Comparison of ENCODE assay signal across 10 mouse cellular contexts in the genomic region with DNA sequence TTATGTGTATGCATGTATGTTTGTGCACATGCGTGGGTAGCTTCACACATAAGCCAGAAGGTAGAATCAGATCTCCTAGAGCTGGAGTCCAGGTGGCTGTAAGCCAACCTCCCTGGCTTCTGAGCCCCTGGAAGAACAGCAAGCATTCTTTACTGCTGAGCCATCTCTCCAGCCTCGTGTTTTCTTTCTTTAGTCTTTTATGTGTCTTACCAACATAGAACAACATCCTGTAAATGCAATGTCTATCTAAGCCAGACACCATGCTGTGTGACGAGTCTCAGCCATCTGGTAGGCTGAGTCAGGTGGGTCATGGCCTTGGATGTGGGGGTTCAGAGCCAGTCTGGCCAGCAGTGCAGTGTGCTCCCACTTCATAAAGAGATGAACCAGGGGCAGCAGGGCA. TPM values are rescaled to one million over a fixed set of nuclear protein-coding genes. Genes with fewer than 3 reads are reported as not detected.
DNase-seq lines count a peak whose midpoint lies in the region; TF ChIP-seq lines count a peak whose summit lies in the region.
"Had no signal": no experiment of that assay in that cellular context is flagged by ENCODE, and none has a peak within 500 bp of the region (broad histone marks: within the 10 kb centered on the region; RNA-seq: fewer than 3 reads in every experiment).

No protein-coding gene starts in this region.

- no peak overlapping the region for H3K9ac ChIP-seq in heart, adult 2 months (ENCODE audit: low read depth, low read length)
- H3K9ac ChIP-seq: forebrain, embryonic 15.5 days; liver, embryonic 13.5 days had no signal

- H3K27me3 ChIP-seq in heart, adult 2 months (ENCODE audit: control insufficient read depth, insufficient read depth, low read length) = no peaks in the 10 kb centered on the region
- H3K27me3 ChIP-seq: forebrain, embryonic 15.5 days had no signal

- DNase-seq in heart, postnatal 10 days = peak; percentile 36 to 38
- no peak for DNase-seq in heart, adult 2 months
- DNase-seq in Muller cell, postnatal 12 days (ENCODE audit: inconsistent ontology term) = peak; percentile 79
- peak; percentile 83 for DNase-seq in cerebellum, adult 9-10 months
- peak; percentile 46 for DNase-seq in gastrocnemius, postnatal 25 days
- DNase-seq in layer of hippocampus, postnatal 36 days = no peak
- no peak for DNase-seq in frontal cortex, postnatal 25 days (ENCODE audit: low spot score in 2 of 2)
- DNase-seq: liver, embryonic 13.5 days had no signal

- H3K36me3 ChIP-seq in heart, adult 2 months (ENCODE audit: control insufficient read depth, insufficient read depth, low read length) = no peaks in the 10 kb centered on the region
- H3K36me3 ChIP-seq: forebrain, embryonic 15.5 days; hindbrain, embryonic 10.5 days; liver, embryonic 13.5 days had no signal

- TF ChIP-seq POLR2A in heart, adult 2 months (IDR thresholded peaks at IDR 0.05; ENCODE audit: insufficient read depth, low read depth, low read length) = no peak

- intact Hi-C loops in heart, postnatal 10 days (cut with DNase I) = no loop called here
- intact Hi-C loops in heart, adult 2 months (cut with DNase I) = no loop called here

- no peaks in the 10 kb centered on the region for H3K79me2 ChIP-seq in heart, adult 2 months (replicated peaks; ENCODE audit: control insufficient read depth, insufficient read depth, low read length)

- TF ChIP-seq EP300 in heart, adult 2 months (IDR thresholded peaks at IDR 0.05; ENCODE audit: insufficient read depth, low read depth, low read length) = no peak

- H3K27ac ChIP-seq in heart, adult 2 months = no peak overlapping the region
- H3K27ac ChIP-seq: forebrain, embryonic 15.5 days; hindbrain, embryonic 10.5 days; liver, embryonic 13.5 days had no signal

- 36% methylated on average over 3 of the region's 3 CpGs for WGBS in heart, adult 2 months

- peaks cover 9% of the 10 kb centered on the region for H3K4me1 ChIP-seq in heart, adult 2 months (ENCODE audit: control insufficient read depth, insufficient read depth, low read length)

- no peak for TF ChIP-seq CTCF in heart, adult 2 months (IDR thresholded peaks at IDR 0.05)

- no peak overlapping the region for H3K4me3 ChIP-seq in heart, adult 2 months
- H3K4me3 ChIP-seq: forebrain, embryonic 15.5 days; hindbrain, embryonic 10.5 days; liver, embryonic 13.5 days had no signal

RNA-seq across cellular contexts. Expression of a gene that starts 22.9 kb away (rescaled TPM):
- total RNA-seq in heart, postnatal 10 days (2021) = 1 to 10 TPM; 2.4 to 4.0 TPM
- 1 to 10 TPM; 4.9 to 5.5 TPM for total RNA-seq in heart, adult 2 months (2021)
- polyA plus RNA-seq in heart, adult 2 months (2012; rRNA removed) = 5.3 and 5.5 TPM in 2 replicates
- total RNA-seq in gastrocnemius, postnatal 25 days (2021) = 1 to 10 TPM; 2.5 to 2.6 TPM
- 1 to 10 TPM; 9.2 to 9.5 TPM for total RNA-seq in layer of hippocampus, postnatal 36 days (2021)

RNA-seq across cellular contexts. Expression of a gene that starts 54.4 kb away (rescaled TPM):
- total RNA-seq in heart, postnatal 10 days (2021) = 100 to 1,000 TPM; 131 to 149 TPM
- 100 to 1,000 TPM in 1 of 2 experiments, 10 to 100 TPM in 1; 82.2 to 108 TPM for total RNA-seq in heart, adult 2 months (2021)
- 85.6 and 114 TPM in 2 replicates for polyA plus RNA-seq in heart, adult 2 months (2012; rRNA removed)
- total RNA-seq in gastrocnemius, postnatal 25 days (2021) = 10 to 100 TPM; 90.6 to 98.7 TPM
- total RNA-seq in layer of hippocampus, postnatal 36 days (2021) = 100 to 1,000 TPM; 103 to 114 TPM

Comparison
In these comparisons a context has a peak if more than half of its experiments do, and no peak if none do; other contexts are left out.
1. DNase-seq: peak in heart, postnatal 10 days (2 of 2), Muller cell, postnatal 12 days (single experiment), cerebellum, adult 9-10 months (single experiment) and gastrocnemius, postnatal 25 days (single experiment); none in heart, adult 2 months (0 of 2), layer of hippocampus, postnatal 36 days (0 of 2) and frontal cortex, postnatal 25 days (0 of 2).